Mouse (Mus musculus) megakaryocyte, embryonic 14.5 days (primary cell): ENCODE measurements around the gene Gm17334.

Experiments used
- FLI1 ChIP-seq: IDR thresholded peaks from 2 replicates; pipeline ENCODE4 v1.6.1; 2012; ENCODE audit warnings: low read length, inconsistent platforms, mixed read lengths
- GATA1 ChIP-seq: IDR thresholded peaks from 3 replicates; pipeline ENCODE4 v1.6.1; 2012; ENCODE audit warnings: mixed read lengths, low read length, inconsistent platforms, borderline replicate concordance

DNA sequence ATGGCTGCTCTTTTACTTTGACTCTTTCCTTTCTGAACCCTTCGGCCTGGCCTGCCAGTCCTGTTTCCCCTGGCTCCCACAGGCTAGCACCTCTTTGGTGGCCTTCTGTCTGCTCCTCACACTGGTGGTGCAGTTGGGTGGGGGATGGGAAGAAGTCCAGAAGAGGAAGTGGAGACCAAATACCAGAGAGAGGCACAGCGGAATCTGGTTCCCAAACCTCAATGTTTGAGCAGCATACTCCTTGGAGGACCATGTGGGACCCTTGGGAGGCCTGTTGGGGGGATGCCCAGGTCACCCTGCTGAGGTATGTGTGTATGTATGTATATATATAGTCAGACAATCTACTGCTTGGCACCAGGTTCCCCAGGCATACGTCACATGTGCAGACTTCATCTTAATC lies 21.0 kb upstream of the Gm17334 start:
- TF ChIP-seq GATA1 (no peak), FLI1 (no peak)
